Mouse (Mus musculus) cortical plate, adult 2 months (tissue): ENCODE measurements around the gene Phospho1. TPM values are rescaled to one million over a fixed set of nuclear protein-coding genes. Genes with fewer than 3 reads are reported as not detected.

ENCODE experiments used
- H3K27ac ChIP-seq: fragments of 200-500 bp; 2 replicates; pipeline ENCODE4 v1.5.1; 2012; ENCODE audit warnings: low read length, control low read depth, inconsistent platforms; ENCODE audit not compliant: insufficient read depth
- H3K4me1 ChIP-seq: fragments of 200-500 bp; 2 replicates; pipeline ENCODE4 v1.6.1; 2011; ENCODE audit warnings: low read length; ENCODE audit not compliant: control insufficient read depth, insufficient read depth
- H3K4me3 ChIP-seq: fragments of 200-500 bp; 2 replicates; pipeline ENCODE4 v1.5.1; 2011; ENCODE audit warnings: mild to moderate bottlenecking, low read length, control low read depth; ENCODE audit not compliant: insufficient read depth
- CTCF ChIP-seq: fragments of 200-500 bp; IDR thresholded peaks from 2 replicates; pipeline ENCODE4 v1.5.1; 2011; ENCODE audit warnings: mild to moderate bottlenecking, control low read depth, low read length; ENCODE audit not compliant: insufficient read depth; ENCODE audit errors: extremely low read depth
- POLR2A ChIP-seq: fragments of 200-500 bp; IDR thresholded peaks from 2 replicates; pipeline ENCODE4 v1.6.1; 2011; ENCODE audit warnings: mild to moderate bottlenecking, low read length, control low read depth; ENCODE audit not compliant: insufficient read depth; ENCODE audit errors: extremely low read depth
- polyA plus RNA-seq: library from polyadenylated mRNA; depleted of rRNA; stranded (reverse); fragments of >200 nt; gene quantifications from 2 replicates; pipeline ENCODE4 v1.2.3, GENCODE M21; 2012

Gene Phospho1
- polyA plus RNA-seq, 1 experiment, result 72.8 TPM

GRCm38 (mm10) chr11:95832129-95833005 is 8.1 kb downstream of the Phospho1 start:
- H3K4me1 ChIP-seq, result no peaks in the 10 kb centered on the region
- no peak overlapping the region for H3K4me3 ChIP-seq
- no peak overlapping the region for H3K27ac ChIP-seq
- no peak for TF ChIP-seq CTCF
- no peak for TF ChIP-seq POLR2A

DNA sequence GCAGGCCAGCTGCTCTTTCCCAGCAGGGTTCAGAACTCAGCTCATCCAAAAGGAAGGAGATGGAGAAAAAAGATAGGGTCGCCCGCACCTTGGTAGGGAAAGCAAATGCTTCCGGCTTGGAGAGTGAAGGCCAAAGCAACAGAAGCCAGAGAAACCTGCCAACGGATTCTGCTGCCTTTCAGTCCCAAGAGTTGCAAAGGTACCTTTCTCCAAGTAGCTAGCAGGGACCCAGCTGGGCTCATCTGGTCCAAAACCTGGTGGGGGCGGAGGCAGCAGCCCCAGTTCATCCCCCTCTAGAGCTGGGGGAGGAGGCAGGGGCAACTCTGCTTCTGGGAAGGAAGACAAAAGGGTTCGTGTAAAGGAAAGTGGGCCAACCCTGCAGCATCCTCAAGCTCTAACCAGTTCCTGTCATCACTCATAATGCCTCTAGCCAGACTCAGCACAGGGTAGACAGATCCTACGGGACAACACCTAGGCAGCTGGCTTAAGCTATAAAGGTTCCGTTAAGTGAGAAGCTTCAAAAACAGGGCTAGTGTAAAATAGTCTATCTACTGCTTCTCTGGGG is 8.8 kb downstream of the Phospho1 start:
- H3K4me3 ChIP-seq, result no peak overlapping the region
- TF ChIP-seq CTCF (no peak), POLR2A (no peak)
- no peak overlapping the region for H3K27ac ChIP-seq
- H3K4me1 ChIP-seq, result no peaks in the 10 kb centered on the region

DNA sequence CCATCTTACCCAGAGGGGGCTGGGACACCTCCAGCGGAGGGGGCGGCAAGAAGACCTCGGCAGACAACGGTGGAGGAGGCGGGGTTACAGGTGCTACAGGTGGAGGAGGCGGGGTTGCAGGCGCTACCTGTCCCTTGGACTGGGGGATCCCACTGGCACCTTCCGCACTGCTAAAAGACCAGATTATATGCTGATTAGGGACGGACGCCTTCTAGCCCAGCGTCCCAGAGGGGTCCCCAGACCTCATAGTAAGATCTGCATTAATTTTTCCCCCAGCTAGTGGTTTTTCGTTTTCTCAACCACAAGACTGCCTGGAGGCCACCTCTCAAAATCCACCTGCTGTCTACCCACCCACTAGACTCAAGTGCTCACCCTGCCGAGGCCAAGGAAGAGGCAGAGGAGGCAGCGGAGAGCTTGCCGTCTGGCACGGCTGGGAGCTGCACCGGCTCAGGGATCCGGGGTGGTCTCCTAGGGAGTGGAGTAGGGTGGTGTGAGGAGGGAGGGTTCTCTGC is 9.4 kb downstream of the Phospho1 start:
- Histone ChIP-seq H3K4me3 (no peak overlapping the region), H3K27ac (no peak overlapping the region), H3K4me1 (no peaks in the 10 kb centered on the region)
- TF ChIP-seq POLR2A (no peak), CTCF (no peak)

- Histone ChIP-seq H3K27ac (no peak overlapping the region), H3K4me3 (no peak overlapping the region), H3K4me1 (no peaks in the 10 kb centered on the region)
- TF ChIP-seq CTCF (no peak), POLR2A (no peak)
Observed at GRCm38 (mm10) chr11:95834143-95834667, 9.9 kb downstream of the Phospho1 start.

GRCm38 (mm10) chr11:95834742-95835710 is 10.7 kb downstream of the Phospho1 start:
- Histone ChIP-seq H3K4me1 (no peaks in the 10 kb centered on the region), H3K4me3 (no peak overlapping the region), H3K27ac (0 out of 2 replicates have a peak overlapping the region, but pooled peaks have one; percentile 48)
- TF ChIP-seq CTCF, result no peak
- TF ChIP-seq POLR2A, result no peak

DNA sequence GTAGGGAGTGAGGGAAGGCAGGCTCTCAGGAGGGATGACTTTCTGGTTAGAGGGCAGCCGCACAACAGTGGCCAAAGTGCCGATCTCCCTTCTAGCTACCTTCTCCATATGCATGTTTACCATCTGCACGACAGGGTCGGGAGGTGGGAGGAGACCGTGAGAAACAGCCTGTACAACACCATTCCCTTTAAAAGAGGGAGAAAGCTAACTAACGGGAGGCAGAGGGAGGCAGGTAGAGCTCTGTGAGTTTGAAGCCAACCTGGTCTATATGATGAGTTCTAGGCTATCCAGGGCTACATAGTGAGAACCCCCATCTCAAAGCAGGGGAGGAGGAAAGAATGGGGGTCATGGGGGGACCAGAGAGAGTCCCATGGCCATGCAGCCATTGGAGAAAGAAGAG is 11.5 kb downstream of the Phospho1 start:
- H3K27ac ChIP-seq, result no peak overlapping the region
- no peaks in the 10 kb centered on the region for H3K4me1 ChIP-seq
- H3K4me3 ChIP-seq, result no peak overlapping the region
- TF ChIP-seq CTCF, result no peak
- no peak for TF ChIP-seq POLR2A

DNA sequence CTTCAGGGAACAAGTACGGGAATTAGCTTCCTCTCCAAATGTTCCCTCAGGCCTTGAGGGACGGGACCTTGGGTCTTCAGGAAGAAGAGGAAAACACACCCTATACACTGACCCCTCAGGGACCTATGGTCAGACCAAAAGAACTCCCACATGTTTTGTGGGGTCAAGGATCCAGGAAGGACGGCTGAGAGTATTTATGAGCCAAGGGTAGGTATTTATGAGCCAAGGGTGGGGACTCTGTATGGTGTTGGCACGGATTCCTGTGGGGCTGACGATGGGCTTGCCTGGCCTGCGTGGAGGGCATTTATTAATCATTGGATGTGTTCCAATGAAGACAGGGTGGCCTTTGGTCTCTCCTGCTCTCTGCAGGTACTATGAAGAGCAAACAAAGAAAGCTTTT is 12.1 kb downstream of the Phospho1 start:
- no peak for TF ChIP-seq POLR2A
- no peak for TF ChIP-seq CTCF
- no peak overlapping the region for H3K27ac ChIP-seq
- no peak overlapping the region for H3K4me3 ChIP-seq
- no peaks in the 10 kb centered on the region for H3K4me1 ChIP-seq

DNA sequence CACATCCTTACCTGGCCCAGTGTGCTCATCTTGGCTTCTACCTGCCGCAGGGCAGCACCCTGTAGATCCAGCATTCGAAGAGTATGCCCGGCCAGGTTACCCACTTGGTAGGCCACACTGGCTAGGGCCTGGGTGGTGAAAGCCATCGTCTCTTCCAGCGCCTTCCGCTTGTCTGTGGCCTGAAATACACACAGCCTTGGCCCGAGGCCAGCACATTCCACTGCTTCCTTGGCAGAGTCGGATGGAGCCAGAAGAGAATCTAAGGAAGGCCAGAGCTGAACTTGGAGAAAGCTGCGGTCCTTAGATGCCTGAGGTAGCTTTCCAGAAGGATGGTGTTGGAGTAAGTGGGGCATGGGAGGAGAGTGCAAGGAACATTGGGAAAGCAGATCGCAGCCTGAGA is 12.8 kb downstream of the Phospho1 start, which contains the start of gene Gngt2:
Gene Gngt2 (plus strand): TSS at position 158 of the 400 bp plus-strand sequence.
- H3K4me3 ChIP-seq, result no peak within 1 kb of the TSS
- TF ChIP-seq POLR2A (no peak), CTCF (no peak)
- H3K27ac ChIP-seq, result no peak within 1 kb of the TSS
- H3K4me1 ChIP-seq, result no peaks in the 10 kb centered on the region

GRCm38 (mm10) chr11:95838598-95838997 is 14.3 kb downstream of the Phospho1 start:
- H3K27ac ChIP-seq, result no peak overlapping the region
- no peaks in the 10 kb centered on the region for H3K4me1 ChIP-seq
- no peak overlapping the region for H3K4me3 ChIP-seq
- TF ChIP-seq CTCF (no peak), POLR2A (no peak)
